Mouse (Mus musculus): ENCODE results near the gene Fancm.
"Not testable (repeated sequence)": the region's sequence is repeated elsewhere in the genome, so short reads cannot be mapped to it uniquely, and the experiment has no call there.

Gene Fancm

GRCm38 (mm10) chr12:65136121-65136520, 60.7 kb downstream of the Fancm start:
- not testable (repeated sequence) for DNase-seq

- peak; percentile 89 for DNase-seq
Observed at GRCm38 (mm10) chr12:65172021-65172951, 96.9 kb downstream of the Fancm start, which contains the start of gene Mis18bp1. Mis18bp1 (minus strand) TSS chr12:65172604.

GRCm38 (mm10) chr12:65172959-65173358, 97.6 kb downstream of the Fancm start:
- DNase-seq, result peak; percentile 54

- no peak for DNase-seq
Observed at GRCm38 (mm10) chr12:65173736-65174135, 98.3 kb downstream of the Fancm start.
